Mouse (Mus musculus): ENCODE data around the gene Uts2b.

The Uts2b gene

DNA sequence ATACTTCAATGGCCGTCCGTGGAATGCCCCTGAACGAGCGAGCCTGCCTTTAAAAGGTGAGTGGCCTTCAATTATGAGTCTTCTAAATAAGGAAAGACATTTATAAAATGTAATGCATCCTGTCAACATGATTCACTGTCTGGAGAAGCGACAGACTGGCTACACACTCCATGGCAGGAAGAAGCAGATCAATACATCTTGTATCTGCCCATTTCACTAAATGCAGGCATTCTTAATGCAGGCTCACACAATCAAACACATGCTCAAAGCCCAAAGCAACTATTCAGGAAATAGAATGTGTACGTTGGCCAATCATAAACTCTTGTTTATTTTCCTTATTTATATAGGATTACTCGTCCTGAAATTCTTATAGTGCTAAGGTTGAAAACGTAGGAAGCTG lies at the start of gene Uts2b:
Gene Uts2b (minus strand): TSS at position 49 of the 400 bp plus-strand sequence.
- in situ Hi-C loops (cut with MboI, MseI), result no loop called here

DNA sequence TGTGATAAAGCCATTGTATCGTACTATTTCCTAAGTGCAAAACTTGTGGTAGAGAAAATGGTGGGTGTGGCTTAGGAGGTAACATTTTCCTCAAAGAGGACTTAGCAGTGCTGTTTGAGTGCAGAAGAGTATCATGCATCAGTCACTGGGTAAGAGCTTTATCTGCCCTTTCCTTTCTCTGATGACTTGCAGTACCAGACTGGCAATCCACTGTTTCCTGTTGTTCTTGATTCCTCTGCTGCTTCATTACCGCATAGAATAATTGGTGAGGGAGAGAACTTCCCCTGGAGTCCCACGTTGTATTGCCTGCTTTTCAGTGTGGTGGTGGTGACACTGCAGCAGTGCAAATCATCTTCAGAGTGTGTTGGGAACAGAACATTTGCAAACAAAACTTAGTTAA lies 47.6 kb upstream of the Uts2b start:
- in situ Hi-C loops (cut with MboI, MseI), result no loop called here

DNA sequence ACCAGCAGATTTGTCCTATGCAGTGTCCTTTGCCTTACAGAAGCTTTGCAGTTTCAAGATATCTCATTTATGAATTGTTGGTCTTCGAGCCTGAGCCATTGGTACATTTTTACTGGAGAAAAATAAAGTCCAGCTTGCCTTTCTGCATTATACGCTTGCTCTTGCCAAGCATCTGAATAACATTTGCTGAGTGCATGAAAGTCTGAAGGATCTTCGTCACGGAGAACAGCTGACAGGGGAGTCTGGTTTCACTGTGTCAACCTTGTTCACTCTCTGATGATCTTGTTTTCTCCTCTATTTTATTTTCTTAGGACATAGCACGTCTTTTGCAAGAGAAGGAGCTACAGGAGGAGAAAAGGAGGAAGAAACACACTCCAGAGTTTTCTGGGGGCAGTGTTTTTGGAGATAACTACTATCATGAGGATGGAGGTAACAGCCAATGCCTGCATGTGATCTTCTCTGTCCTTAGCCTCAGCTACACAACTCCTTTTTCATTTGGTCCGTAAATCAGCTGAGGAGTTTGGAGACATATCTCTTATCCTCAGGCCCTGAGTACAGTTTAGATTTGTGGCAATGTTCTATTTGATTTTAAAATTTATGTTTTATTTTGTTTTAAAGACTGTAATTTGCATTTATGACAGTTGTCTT lies 47.0 kb upstream of the Uts2b start:
- in situ Hi-C loops (cut with MboI, MseI), result no loop called here

DNA sequence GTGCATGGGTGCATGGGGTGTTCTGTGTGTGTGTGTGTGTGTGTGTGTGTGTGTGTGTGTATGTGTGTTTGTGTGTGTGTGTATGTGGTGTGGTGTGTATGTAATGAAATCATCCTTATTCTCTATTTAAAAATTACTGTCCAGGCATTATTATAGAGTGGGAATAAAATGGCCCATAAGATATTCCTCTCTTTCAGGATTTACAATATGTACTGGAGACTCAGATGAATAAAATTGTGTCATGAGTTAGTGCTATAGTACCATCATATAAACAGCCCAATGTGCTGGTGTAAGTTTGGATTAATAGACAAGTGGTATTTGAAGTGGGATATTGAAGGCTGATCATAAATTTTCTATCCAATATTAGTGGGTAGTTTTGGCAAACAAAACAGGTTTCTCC lies 34.1 kb upstream of the Uts2b start:
- in situ Hi-C loops (cut with MboI, MseI), result loop anchor here (5.0 kb wide), 1 partner anchor 57 kb away; no protein-coding TSS in a partner anchor

DNA sequence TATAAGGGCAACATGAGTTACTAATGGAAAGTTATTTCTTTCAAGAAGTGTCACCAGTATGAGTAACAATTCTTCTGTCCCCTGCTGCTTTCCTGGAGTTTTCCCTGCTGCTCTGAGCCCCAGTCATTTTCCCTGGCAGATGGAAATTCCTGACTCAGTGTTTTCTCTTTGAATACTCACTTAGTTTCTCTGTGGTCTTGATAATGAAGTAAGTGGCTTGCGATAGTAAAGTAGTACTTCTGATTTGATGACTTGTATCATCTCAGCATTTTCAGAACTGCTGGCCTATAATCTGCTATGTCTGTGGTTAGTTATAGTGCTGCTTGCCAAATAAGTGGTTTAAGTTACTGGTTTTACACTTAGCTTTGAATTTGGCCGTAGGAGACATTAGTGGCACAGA lies 31.5 kb upstream of the Uts2b start:
- in situ Hi-C loops (cut with MboI, MseI), result loop anchor here (5.0 kb wide), 1 partner anchor 54 kb away; no protein-coding TSS in a partner anchor

DNA sequence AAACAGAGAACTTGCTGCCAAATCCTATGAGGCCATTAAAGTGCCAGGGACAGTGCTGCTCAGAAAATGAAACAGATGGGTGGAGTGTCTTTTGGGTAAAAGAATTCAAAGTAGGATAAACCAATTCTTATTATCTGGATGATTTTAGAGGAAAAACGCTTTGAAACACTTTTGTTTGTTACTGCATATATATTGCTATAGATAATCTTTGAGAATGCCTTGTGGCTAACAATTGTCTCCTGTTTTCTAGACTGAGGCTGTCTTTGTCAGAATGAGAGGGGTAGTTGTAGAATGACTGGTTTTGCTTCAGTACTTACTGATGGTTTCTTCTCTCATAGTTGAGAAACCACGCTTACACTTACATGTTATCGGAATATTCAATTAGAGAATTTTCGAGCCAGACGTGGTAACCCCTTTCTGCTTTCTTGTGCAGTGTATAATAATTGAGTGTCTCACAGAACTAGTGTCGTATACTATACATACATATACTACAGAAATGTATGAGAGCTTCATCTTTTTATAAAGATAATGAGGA lies 29.7 kb upstream of the Uts2b start:
- in situ Hi-C loops (cut with MboI, MseI), result loop anchor here (5.0 kb wide), 1 partner anchor 52 kb away; no protein-coding TSS in a partner anchor

DNA sequence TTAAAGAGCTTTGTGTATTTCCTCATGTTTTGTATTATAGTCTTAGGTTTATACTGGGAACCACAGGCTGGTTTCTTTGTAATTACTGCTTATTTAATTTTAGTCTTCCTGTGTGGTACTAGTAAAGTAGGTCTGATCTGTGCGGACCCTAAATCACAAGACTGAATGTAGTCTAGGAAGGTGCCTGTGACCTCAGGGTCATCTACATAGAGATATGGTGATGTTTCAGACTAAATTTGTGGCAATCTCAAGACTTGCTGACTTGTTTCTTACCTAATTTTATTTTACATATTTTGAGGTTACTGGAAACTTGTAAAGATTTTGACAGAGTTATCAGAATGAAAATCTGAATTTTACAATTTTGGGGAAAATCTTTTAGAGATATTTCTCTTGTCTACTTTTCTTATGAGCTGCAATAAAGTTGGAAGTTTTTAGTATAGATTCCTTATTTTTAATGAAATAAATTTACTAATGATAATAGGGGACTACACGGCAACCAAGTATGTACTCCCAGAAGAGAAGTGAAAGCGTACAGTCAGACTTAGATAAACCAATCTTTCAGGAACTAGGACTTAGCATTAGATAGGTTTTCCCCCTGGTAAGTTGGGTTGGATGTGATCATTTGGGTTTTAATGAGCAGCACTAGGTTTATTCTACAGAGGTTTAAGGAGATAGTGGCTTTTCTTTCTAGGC lies 29.1 kb upstream of the Uts2b start:
- in situ Hi-C loops (cut with MboI, MseI), result no loop called here

DNA sequence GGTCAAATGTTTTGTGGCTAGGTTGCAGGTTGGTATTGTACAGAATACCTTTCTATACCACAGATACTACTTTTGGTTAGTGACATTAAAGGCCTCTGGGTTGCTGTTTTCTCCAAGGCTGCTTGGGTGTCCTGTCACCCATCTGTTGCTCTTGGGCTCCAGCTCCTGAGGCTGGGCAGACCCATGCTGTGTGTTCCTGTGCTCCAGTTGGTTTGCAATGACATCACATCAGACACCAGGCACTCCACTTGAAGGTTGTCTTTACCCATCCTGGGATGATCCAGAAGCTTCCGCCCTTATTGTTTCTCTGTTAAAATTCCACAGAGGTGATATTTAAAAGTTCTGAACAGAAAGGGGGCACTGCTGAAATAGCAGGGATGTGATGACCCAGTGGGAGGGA lies 26.9 kb upstream of the Uts2b start:
- in situ Hi-C loops (cut with MboI, MseI), result no loop called here

DNA sequence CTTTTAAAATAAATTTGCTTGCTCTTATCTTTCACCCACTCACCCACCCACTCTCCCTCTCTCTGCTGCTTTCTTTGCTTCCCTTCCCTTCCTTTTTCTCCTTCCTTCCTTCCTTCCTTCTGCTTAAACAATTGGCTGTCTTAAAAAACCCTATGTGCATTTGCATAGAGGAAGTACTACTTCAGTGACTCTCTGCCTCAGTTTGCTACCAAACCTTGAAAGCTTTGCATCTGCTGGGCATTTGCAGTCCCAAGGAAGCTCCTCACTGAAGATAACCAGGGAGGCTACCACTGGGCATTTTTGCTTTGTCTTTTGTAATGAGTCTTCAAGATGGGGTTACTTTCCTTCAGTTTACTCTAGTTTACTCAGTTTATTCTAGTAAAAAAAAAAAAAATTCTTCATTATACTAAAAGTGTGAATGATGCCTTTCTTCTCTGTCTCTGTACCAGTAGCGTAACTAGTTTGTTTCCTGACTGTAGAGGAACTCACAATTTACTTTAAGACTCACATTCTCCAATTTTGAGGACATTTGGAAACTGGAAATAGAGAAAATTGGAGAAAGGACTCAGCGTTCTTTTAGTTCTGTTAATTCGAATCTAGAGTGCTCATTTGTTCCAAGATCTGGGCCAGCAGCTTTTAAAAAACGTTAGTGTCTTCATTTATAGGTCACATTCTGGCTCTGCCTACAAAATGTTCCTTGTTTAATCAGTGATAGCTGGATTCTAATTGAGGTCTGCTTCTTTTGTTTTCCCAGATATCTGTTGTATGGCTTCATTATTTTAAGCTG lies 25.4 kb upstream of the Uts2b start:
- in situ Hi-C loops (cut with MboI, MseI), result no loop called here

DNA sequence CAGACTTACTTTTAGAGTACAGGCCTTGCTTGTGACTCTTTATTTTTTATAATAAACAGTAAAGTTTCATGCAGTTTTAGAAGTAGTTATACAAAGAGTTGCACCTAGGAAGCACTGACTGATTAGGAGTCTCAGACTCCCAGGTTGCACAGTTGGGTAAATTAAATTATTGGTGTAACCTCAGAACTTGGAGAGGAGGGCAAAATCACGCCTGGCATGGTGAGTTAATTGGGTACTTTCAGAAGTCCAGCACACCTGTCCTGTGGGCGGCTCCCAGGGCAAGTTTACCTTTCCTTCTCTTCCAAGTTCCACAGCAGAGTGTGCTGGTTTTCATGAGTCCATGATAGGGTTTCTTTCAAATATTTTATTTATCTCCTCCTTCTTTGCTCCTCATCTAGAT lies 21.8 kb upstream of the Uts2b start:
- in situ Hi-C loops (cut with MboI, MseI), result no loop called here

DNA sequence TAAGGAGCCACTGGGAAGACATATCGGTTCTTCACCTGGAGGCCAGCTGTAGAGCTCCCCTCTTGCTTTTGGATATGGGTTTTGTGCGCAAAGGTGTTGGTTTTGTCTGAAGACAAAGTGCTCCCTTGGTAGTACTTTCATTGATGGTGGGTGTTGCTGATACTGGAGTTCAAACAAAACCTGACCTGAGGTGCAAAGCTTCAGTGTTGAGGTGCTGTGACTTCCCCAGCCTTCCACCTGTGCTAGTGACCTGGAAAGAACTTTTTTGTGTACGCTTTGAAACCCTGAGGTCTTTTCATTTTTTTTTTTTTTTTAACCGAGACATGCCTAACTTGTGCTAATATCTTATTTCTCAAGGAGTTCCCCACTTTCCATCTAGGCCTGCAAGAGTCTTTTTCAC lies 20.3 kb upstream of the Uts2b start:
- in situ Hi-C loops (cut with MboI, MseI), result no loop called here

DNA sequence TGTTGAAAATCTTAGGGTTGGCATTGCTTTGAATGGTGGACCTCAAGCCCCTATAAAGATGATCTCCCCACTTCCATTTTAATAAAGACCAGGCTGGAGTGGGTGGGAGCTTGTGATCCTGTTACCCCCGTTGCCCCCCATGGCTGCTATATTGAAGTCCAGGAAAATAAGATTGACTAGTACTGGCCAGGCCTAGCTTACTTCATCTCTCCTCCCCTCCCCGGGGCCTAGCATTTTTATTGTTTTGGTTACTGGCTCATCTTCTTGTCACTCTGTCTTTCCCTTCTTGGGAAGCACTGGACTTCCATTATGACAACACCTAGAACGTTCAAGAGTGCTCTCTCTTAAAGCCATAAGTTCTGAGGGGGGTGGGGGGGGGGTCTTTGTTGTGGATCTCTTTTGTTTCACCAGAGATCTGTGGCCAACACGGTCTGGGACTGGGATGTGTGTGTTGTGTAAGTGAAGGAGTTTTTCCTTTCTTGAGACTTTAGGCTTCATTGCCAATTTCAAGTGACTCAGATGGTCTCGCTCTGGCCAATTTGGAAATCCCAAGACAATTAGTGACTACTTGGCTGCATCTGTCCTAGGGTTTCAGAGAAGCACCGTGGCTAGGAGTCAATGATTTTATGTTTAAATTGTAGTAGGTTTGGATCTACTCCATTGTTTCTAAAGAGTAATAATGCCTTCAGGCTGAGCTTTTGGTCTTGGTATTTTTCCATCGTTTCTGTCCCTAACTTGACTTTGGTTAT lies 19.7 kb upstream of the Uts2b start:
- in situ Hi-C loops (cut with MboI, MseI), result no loop called here

DNA sequence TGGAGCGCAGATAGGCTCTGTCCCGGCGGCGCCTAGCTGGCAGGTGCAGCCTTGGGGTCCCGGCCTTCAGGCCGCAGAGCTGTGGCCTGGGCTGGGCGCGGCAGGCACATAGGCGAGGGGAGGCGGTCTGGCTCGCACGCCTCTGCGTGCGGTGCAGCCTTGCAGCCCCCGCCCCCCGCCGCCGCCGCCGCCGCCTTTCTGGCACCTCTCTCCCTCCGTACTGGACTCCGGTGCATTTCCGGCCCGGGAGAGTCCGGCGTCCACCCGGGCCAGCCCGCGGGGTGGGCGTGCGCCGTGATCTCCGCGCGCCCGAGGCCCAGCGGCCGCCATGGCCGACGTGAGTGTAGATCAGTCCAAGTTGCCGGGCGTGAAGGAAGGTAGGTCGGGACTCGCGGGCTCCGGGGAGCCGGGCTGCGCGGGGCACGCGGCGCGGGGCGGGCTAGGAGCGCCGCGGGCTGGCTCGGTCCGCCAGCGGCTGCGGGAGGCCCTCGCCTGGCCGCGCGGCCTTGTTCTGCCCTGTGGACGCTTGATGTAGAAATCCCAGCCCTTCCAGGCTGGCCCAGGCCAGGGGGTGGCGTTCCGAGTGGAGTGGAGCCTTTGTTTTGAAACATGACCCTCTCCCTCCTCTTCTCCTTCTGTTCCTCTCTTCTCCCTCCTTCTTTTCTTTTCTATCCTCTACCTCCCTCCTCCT lies 18.9 kb upstream of the Uts2b start, which contains the start of gene Ccdc50:
Gene Ccdc50 (plus strand): TSS at position 109 of the 691 bp plus-strand sequence.
- in situ Hi-C loops (cut with MboI, MseI), result no loop called here

DNA sequence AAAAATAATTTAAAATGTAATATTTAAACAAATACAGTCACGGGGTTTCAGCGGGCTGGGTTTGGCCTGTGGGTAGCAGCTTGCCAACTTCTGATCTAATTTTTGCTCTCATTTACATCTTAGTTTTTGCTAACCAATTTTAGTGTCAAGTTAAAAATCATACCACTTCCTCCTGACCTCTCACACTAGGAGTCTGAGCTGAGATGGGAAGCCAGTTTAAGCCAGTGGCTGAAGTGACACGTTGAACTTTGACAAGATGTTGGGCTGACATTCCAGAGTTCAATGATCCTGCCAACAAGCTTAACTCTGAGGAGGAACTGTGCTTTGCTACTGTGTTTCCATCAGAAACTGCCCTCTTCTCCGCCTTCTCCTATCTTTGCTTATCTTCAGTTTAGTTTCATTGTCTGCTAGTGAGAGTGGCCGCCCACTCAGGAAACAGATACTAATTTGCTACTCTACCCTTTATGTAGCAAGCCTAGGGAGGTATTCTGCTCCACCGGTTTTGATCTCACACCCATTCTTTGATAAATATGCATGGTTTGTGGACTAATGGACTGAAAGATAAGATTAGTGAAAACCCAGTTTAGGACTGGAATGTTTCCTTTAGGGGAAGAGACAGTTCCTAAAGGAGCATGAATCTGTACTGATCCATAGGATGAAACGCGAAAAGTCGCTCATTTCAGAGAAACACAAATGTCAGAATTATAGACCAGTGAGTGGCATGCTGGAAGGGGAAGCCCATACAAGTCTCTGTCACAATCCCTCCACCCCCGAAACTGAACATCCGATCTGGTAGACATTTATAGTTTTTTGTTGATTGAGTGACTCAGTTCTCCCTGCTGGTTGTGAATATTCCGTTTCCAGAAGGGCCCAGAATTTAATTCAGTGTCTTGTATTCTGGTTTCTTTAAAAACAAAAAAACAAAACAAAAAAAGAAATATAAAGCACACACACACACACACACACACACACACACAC lies 17.9 kb upstream of the Uts2b start:
- in situ Hi-C loops (cut with MboI, MseI), result no loop called here

DNA sequence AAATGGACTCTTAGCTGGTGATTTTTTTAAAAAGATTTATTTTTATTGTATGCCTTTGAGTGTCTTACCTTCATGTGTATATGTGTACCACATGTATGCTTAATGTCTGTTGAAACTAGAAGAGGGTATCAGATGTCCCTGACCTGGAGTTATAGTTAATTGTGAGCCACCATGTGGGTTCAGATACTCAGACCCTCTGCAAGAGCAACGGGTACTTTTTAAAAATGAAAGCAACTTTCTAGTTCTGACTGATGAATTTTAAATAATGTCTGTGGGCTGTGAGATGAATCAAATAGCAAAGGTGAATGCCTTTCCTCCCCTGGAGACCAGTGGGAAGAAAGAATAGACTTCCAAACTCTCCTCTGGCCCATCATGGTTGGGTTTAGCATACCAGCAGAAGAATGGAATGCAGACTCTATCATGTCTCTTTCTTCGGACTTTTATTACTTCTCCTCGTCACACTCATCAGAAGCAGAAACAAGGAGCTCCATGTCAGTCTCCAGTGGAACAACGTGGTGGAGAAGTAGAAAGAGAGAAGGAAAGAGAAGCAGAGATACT lies 16.9 kb upstream of the Uts2b start:
- in situ Hi-C loops (cut with MboI, MseI), result no loop called here

DNA sequence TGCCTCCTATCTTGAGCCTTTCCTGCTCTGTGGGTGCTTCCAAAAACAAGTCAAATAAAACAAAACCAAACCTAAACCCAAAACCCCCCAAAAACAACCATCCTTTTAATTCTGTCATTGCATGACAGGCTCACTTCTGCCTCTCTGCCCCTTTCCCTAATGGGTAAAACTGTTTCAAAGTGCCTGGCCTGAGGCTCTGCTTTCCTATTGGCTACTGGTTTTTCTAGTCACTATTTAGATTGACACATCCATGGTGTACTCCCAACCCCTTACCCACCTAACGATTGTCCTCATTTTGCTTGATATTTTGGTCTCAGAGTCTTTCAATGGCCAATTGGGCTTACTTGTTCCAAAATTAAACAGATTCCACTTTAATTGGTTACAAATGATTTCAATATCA lies 15.6 kb upstream of the Uts2b start:
- in situ Hi-C loops (cut with MboI, MseI), result no loop called here

DNA sequence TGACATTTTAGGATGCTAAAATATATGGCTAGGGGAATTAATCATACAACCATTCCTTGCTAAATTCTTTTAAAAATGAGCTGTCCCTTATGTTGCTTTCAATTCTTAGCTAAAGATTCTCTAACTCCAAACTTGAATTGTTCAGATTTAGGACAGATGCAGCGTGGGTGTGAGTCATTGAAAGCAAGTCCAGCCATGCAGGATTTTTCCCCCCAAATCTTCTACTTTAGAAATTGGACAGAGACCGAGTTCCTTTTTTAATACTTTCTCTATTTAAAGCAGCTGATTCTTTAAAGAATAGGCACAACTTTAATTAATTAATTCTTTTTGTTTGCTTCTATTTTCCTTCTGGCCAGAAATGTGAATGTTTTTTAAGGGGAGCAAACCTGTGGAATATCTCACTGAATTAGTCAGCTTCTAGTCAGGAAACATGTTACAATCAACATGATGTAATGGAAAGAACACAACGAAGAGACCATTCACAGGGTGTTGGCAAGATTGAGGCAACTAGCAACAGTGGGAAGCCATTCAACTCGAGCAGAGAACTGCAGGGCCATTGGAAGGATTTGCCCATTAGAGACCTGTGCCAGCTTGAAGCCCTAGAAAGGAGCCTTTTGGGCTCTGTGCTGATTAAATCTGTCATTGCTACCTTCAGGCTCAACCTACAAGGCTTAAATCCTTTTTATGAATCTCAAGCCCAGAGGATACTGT lies 15.0 kb upstream of the Uts2b start:
- in situ Hi-C loops (cut with MboI, MseI), result no loop called here

DNA sequence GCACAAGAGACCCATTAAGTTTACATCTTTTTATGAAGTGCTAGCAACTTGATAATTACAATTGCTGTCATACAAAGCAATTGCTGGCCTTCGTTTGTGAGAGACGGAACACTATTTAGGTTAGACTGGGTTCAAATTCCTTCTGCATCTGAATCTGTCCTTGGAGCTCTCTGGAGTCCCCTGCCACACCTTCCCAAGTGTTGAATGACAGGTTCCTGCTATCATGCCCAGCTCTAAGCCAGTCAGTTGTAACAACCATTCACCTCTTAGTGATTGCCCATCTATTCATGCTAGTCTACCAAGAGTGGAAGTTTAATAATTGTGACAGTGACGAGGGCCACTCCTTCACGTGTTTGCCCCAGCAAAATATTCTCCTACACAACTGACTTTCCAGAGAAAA lies 12.2 kb upstream of the Uts2b start:
- in situ Hi-C loops (cut with MboI, MseI), result no loop called here

DNA sequence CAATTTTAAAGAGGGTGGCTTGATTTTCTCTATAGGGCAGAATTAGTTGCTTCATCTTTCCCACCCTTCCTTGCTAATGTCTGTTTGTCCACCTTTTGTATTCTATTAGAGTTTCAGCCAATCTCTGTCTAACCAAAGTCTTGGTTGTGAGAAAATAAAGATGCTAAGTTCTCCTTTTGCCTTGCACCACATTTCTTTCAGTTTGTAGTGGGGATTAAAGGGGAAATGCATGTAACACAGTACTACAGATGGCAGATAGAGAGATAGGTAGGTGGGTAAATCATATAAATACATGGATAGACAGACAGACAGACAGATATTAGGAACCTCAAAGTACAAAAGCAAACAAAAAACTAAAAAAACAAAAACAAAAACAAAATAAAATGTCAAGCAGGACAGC lies 6.5 kb upstream of the Uts2b start:
- in situ Hi-C loops (cut with MboI, MseI), result no loop called here
